Mouse (Mus musculus) urinary bladder, postnatal 25 days (tissue): Measurements from ENCODE around the gene Arel1.

Source experiments
- DNase-seq: peaks from one replicate; pipeline ENCODE4 v3.0.0; 2022; ENCODE audit warnings: low spot score

The Arel1 gene

GRCm38 (mm10) chr12:84907024-84907626, 63.6 kb downstream of the Arel1 start:
- DNase-seq, result no peak

DNA sequence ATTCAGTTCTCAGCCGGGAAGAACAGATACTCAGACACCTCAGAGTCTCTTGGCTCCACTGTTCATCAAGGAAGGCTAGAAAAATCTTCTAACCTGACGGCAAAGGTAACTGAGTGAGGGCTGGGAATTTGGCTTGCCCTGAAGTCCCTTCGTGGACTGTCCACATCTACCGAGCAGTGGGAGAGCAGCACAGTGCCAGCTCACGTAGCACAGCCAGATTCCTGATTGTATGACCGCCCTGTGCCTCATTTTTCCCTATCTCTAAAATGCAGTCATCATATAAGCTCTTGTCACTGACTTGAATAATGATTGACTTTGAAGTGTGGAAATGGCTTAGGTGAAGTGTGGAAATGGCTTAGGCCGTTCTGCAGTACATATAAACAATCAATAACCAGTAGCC, 66.3 kb downstream of the Arel1 start:
- DNase-seq, result no peak

DNA sequence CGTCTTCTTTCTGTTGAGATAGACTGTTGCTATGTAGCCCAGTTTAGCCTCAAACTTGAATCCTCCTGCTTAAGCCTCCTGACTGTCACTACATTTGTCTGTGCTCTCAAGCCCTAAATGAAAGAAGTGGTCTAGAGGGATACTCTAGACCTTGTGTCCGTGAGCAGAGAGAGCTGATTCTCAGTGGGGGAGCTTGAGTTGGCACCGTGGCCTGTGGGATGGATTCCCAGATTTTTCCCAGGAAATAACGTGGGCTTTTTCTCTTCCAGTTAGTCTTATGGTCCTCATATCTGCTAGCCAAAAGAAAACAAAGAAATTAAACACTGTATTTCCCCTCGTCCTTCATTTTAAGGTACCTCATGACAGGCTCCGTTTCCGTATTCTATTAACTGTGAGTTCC, 70.4 kb downstream of the Arel1 start:
- DNase-seq, result no peak

- DNase-seq, result no peak
These were observed 73.4 kb downstream of the Arel1 start for GRCm38 (mm10) chr12:84897322-84897721.

- DNase-seq, result no peak
These were observed 74.5 kb downstream of the Arel1 start for GRCm38 (mm10) chr12:84896235-84896634.

DNA sequence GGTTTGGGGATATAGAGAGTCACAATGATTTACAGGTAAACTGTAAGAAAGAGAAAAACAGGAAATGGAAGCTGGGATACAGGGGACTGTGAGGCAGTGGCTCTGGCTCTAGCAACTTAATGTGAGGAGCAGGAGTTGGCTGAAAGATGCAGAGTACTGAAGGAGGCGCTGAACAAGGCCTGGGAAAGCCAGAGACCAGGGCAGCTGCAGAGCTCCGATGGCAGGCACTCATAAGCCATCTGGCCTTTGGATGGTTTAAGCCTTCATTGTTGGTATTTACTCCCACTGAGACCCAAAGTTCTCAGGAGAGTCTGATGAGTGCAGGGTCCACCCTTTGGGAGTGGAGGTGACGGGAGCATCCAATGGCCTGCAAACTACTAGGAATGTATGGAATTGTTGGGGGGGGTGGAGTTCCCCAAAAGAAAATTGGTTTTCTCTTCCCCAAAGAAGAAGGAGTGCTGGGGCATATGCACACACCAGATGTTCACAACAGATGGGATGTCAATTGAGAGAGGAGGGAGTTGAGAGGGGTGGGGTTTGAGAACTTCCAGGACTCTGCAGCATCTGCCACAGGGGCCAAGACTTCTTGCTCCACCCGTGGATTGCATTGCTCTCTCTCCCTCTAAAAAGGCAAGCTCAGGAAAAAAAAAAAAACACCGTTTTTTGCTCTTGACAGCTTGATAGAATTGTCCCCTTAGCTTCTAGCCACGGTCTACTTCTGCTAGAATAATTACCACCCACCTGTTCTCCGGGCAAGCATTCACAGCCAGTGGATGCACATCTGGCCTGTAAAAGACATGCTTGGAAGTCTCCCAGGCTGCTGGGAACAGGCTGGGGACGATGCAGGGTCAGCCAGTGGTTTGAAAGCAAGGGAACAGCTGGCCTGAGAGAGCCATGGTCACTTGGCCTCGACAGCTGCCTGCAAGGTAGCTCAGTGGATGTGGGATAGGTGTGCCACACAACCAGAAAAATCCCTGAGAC, 76.8 kb downstream of the Arel1 start:
- DNase-seq, result no peak

DNA sequence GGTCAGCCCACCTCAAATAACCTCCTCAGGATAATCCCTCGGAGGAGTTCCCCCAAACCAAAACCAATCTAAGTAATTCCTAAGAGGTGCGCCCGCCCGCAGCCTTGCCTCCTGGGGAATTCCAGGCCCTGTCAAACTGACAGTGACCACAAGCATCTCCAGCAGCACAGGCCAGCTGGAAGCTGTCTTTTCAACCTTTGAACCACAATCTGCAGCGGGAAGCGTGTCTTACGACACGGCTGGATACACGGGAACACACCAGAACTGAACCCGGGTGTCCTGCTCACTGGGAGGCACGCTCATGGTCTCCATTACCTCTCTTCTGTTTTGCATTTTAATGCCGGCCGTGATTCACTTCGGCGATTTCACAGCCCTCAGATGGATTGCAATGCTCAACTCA, 80.4 kb downstream of the Arel1 start:
- DNase-seq, result no peak

GRCm38 (mm10) chr12:84885107-84885876, 85.4 kb downstream of the Arel1 start:
- DNase-seq, result peak; percentile 47

GRCm38 (mm10) chr12:84884423-84885076, 86.2 kb downstream of the Arel1 start:
- DNase-seq, result no peak

- DNase-seq, result no peak
These were observed 87.9 kb downstream of the Arel1 start for GRCm38 (mm10) chr12:84882796-84883195.

GRCm38 (mm10) chr12:84880091-84880490, 90.6 kb downstream of the Arel1 start:
- DNase-seq, result no peak

- DNase-seq, result peak; percentile 92
These were observed 94.1 kb downstream of the Arel1 start, which contains the start of gene Ltbp2 for GRCm38 (mm10) chr12:84876481-84877121. Ltbp2 (minus strand) TSS chr12:84876532.

- no peak for DNase-seq
These were observed 94.8 kb downstream of the Arel1 start for GRCm38 (mm10) chr12:84875761-84876480.

DNA sequence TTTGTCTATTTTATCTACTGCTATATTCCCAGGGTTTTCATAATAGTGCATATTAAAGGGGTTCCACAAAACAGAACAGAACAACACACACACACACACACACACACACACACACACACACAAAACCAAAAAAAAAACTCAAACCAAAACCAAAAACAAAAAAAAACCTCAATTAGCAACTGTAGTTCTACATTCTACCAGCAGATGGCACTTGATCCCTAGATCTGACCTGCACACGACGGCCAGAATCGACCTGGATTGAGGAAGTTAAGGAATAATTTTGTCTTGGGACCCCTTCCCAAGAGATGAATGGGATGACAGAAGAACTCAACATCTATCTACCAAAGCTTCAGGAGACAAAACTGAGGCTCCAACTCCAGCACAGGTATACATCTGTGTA, 97.3 kb downstream of the Arel1 start:
- no peak for DNase-seq

DNA sequence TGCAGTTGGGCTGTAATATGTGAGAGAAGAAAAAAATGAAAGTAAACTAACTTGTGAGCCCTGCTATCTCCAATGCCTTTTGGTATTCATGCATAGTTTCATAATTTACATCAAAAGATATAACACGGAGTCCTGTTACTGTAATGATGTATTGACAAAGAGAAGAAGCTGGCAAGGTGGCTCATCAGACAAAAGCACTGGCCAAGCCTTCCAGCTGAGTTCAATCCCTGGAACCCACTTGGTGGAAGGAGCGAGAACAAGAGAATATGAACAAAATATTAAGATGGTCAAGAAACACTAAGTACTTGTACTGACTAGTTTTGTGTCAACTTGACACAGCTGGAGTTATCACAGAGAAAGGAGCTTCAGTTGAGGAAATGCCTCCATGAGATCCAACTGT, 98.4 kb downstream of the Arel1 start:
- no peak for DNase-seq
